Mouse (Mus musculus) MEL (cell line): ENCODE data around the gene Srsf3.

Source experiments
- CTCF ChIP-seq, 3 experiments: IDR thresholded peaks in 2 of 3; conservative IDR thresholded peaks in 1 of 3; 2 replicates each; pipeline ENCODE4 v1.5.1; 2011 to 2012; ENCODE audit warnings: low read length in 3 of 3, low read depth in 2 of 3, mild to moderate bottlenecking in 2 of 3, improper control_type of control experiment in 1 of 3, inconsistent platforms in 1 of 3, mixed read lengths in 1 of 3, moderate library complexity in 1 of 3; ENCODE audit not compliant: control insufficient read depth in 1 of 3, insufficient read depth in 1 of 3, poor library complexity in 1 of 3, severe bottlenecking in 1 of 3
- E2F4 ChIP-seq: IDR thresholded peaks from 2 replicates; pipeline ENCODE4 v1.6.1; 2011; ENCODE audit warnings: low read depth, low read length, improper control_type of control experiment, borderline replicate concordance
- EP300 ChIP-seq, 2 experiments: IDR thresholded peaks; 2 replicates each; pipeline ENCODE4 v1.6.1; 2011; ENCODE audit warnings: improper control_type of control experiment in 2 of 2, low read length in 2 of 2, low read depth in 1 of 2, mild to moderate bottlenecking in 1 of 2
- JUND ChIP-seq: IDR thresholded peaks from 2 replicates; pipeline ENCODE4 v1.6.1; 2011; ENCODE audit warnings: low read depth, mild to moderate bottlenecking, improper control_type of control experiment, low read length
- MAZ ChIP-seq: IDR thresholded peaks from 2 replicates; pipeline ENCODE4 v1.6.1; 2012; ENCODE audit warnings: low read depth, mild to moderate bottlenecking, inconsistent platforms, low read length, improper control_type of control experiment
- NRF1 ChIP-seq: IDR thresholded peaks from 2 replicates; pipeline ENCODE4 v1.6.1; 2014; ENCODE audit warnings: low read depth, mild to moderate bottlenecking, inconsistent platforms, low read length, improper control_type of control experiment, moderate library complexity; ENCODE audit not compliant: poor library complexity, insufficient read depth, severe bottlenecking
- POLR2A ChIP-seq, 2 experiments: IDR thresholded peaks; 2 replicates each; pipeline ENCODE4 v1.6.1; 2011 to 2012; ENCODE audit warnings: low read length in 2 of 2, mild to moderate bottlenecking in 2 of 2, control low read depth in 1 of 2, improper control_type of control experiment in 1 of 2, low read depth in 1 of 2, moderate library complexity in 1 of 2; ENCODE audit not compliant: control insufficient read depth in 1 of 2, insufficient read depth in 1 of 2, poor library complexity in 1 of 2
- RAD21 ChIP-seq: IDR thresholded peaks from 2 replicates; pipeline ENCODE4 v1.6.1; 2011; ENCODE audit warnings: mild to moderate bottlenecking, low read depth, low read length, improper control_type of control experiment
- TAL1 ChIP-seq: IDR thresholded peaks from 2 replicates; pipeline ENCODE4 v1.6.1; 2012; ENCODE audit warnings: mild to moderate bottlenecking, inconsistent platforms, low read length, moderate library complexity, mixed read lengths
- TBP ChIP-seq: IDR thresholded peaks from 2 replicates; pipeline ENCODE4 v1.8.0; 2011; ENCODE audit warnings: low read depth, low read length, improper control_type of control experiment

DNA sequence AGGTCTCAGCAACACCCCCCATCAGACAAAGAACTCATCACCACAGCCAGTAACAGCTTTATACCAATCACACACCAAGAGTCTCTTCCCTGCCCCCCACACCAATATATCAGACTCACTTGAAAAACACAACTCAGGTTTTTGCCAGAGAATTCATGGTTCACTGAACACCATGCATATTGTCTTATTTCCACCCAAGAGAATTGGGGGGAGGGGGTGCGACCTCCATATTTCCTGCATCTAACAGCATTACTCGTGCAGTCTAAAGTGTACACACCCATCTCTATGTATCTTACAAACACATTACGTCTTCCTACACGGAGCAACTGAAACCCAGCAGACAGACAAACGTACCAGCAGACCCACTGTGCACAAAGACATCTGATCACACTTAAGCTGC lies 39.4 kb downstream of the Srsf3 start:
- TF ChIP-seq CTCF (IDR thresholded peaks at IDR 0.05 in 2 of 3, conservative IDR thresholded peaks at IDR 0.05 in 1 of 3; ENCODE audit: control insufficient read depth in 1 of 3, insufficient read depth in 1 of 3, low read depth in 2 of 3, low read length in 3 of 3, poor library complexity in 1 of 3, severe bottlenecking in 1 of 3) (no peak), E2F4 (no peak), POLR2A (IDR thresholded peaks at IDR 0.05; ENCODE audit: control insufficient read depth in 1 of 2, insufficient read depth in 1 of 2, low read depth in 1 of 2, low read length in 2 of 2, poor library complexity in 1 of 2) (no peak), JUND (no peak), RAD21 (no peak), EP300 (IDR thresholded peaks at IDR 0.05; ENCODE audit: low read depth in 1 of 2, low read length in 2 of 2) (no peak), TAL1 (no peak), MAZ (no peak), TBP (no peak), NRF1 (no peak)
